Mouse (Mus musculus) thymus, postnatal 10 days (tissue): Measurements from ENCODE around the gene Mapt.

Experiments
- DNase-seq, 2 experiments: peaks; one replicate each; pipeline ENCODE4 v3.0.0; 2021; ENCODE audit warnings: low spot score in 2 of 2

Mapt gene

DNA sequence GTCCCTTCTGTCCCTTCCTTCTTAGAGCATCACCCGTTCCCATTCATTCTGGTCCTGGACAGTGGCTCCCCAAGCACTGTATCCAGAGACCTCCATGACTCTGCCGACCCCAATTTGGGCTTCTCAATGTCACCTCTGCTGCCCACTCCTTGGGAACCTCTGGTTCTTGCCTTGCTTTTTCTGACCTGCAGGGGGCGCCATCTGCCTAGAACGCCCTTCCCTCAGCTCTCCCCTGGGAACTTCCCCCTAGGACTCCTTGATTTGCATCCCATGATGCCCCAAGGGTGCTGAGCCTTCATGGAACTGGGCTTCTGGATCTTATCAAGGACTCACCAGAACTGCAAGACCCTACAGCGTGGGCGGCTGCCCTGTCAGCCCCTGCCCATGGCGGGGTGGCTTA is 80.5 kb downstream of the Mapt start:
- no peak for DNase-seq

DNA sequence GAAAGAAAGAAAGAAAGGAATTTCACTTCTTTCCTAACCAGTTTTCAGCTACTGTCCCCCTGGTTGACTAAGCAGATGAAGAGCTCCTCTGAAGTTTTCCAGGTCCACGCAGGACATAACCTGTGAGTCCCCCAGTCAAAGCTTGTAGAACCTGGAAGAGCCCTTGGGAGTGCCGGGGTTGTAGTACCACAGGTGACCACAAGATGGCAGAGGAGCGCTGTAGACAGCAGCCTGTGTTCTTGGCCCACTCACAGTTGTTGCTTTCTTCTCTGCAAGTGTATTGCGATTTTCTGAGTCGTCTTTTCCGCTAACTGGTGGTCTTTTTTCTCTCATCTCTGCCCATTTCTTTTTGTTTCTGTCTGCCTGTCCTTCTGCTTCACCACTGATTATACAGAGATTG is 84.5 kb downstream of the Mapt start:
- DNase-seq: peak; percentile 48 to 86

DNA sequence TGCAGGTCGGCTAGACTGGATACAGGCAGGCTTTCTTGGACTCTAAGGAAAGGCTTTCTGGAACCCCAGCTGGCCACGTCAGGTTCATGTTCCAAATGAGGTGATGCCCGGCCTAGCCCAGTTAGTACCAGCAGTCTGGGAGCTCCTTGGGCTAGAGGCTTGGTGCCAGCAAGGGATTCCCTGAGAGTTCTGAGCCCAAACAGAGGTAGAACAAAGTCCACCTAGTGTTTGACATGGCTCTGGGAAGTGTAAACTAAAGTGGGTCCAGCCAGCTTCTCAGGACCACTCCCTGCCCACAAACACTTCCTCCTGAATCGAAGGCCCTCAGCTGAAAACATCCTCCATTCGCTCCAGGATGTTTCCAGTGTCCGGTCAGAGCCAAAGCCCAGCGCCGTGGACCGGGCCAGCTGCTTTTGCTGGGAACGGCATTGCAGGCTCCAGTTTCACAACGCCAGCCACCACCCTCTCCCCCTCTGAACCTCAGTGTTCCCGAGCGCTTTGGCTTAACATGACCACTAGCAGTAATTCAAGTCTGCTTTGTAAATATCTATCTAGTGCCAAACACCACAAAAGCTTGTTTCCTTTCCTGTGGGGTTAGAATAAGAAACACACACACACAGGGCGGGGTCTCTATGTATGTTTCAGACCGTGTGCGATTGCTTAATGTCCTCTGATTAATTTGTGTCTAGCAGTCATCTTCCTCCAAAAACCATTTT is 85.7 kb downstream of the Mapt start:
- no peak for DNase-seq

DNA sequence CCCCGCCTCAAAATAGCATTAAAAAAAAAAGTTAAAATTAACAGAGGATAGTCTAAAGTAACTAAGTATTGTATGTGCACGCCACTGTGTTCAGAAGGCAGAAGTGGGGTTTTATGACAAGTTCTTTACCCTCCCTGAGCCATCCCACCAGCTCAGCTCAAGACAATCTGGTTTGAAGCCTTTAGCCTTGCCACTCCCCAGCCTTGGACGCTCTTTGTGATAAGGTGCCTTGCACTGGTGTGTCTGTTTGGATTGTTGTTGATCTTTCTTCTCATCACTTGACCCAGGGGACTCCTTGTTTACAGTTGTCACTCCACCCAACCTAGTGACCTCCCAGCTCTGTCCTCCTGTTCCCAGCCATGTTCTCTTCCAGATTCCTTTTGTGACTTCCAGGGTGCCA is 86.4 kb downstream of the Mapt start:
- no peak for DNase-seq

DNA sequence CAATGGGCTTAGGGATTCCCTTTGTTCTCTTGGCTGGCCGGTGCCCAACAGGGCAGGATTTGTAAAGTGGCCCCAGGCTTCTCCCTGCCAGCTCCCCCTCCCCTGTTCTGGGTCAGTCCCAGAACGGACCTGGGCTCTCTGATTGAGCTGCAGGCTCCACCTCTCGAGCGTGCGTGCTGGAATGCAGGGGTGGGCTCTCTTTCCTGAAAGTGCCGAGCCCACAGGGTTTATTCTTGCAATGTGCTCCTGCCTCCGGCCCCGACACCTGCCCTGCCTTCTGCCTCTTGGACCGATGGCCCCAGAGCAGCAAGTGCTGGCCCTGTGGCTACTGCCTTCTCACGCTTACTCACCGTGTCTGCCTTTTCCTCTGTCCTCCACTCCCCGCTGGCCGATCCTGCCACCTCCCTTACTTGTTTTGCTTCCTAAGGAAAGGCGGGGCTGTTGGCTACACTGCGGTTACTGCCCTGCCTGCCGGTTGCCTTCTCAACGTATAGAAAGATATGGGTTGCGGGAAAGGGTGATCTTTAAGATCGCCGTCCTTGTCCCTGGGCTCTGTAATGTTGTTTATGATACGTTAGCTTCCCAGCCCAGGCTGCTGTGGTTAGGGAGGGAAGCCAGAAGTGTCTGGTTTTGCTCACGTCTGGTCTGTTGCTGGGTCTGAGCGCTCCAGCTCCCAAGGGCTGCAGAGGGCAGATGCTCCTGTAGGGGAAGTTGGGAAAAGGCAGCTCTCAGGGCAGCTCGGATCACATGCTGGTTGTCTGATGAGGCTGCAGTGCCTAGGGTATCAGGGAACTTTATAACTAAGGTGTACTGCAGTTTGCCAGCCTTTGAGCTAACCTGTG is 88.0 kb downstream of the Mapt start:
- no peak for DNase-seq

DNA sequence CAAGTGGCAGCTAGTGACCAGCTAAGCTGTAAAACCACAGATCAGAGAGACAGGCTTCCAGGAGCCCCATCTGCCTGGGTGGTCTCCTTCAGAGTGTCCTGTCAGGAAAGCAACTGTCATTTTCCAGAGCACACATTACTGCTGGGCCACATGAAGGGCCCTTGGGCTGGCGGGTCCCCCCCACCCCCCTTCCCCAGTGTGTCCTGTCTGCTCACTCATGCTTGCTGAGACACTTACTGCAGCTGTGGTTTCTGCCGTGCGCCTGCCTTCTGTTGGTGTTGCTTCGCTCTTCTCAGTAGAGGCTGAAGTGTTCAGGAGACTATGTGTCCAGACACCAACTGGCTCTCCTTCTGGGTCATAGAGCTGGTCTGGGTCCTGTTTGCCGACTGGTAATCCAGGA is 89.3 kb downstream of the Mapt start:
- no peak for DNase-seq

DNA sequence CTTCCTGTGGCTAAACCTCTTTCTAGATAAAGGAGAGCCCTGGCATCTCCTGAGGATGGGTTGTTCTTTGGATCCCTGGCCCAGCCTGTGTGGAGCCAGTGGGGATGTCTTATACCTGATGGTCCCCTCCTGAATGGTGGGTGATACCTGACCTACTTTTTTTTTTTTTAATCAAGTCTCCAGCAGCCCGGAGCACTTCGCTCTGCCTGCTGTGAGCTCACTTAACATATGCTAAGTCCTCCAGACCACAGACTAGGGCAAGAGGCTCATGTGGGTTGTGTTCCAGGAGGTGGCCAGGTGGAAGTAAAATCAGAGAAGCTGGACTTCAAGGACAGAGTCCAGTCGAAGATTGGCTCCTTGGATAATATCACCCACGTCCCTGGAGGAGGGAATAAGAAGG is 91.0 kb downstream of the Mapt start:
- no peak for DNase-seq

DNA sequence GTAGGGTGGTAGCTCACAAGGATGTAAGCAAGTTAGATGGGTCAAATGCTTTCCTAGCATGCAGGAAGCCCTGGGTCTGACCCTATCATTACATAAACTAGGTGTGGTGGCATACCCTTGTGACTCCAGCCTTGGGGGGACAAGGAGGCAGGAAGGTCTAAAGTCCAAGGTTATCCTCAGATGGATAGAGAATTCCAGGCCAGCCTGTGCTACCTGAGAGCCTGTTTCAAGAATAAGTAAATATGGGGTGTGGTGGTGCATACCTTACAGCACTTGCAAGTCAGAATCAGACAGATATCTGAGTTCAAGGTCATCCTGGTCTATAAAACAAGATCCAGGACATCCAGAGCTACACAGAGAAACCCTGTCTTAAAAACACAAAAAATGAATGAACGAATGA is 96.3 kb downstream of the Mapt start:
- DNase-seq: no peak

DNA sequence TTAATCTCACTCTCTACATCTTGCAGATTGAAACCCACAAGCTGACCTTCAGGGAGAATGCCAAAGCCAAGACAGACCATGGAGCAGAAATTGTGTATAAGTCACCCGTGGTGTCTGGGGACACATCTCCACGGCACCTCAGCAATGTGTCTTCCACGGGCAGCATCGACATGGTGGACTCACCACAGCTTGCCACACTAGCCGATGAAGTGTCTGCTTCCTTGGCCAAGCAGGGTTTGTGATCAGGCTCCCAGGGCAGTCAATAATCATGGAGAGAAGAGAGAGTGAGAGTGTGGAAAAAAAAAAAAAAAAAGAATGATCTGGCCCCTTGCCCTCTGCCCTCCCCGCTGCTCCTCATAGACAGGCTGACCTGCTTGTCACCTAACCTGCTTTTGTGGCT is 96.8 kb downstream of the Mapt start:
- no peak for DNase-seq

DNA sequence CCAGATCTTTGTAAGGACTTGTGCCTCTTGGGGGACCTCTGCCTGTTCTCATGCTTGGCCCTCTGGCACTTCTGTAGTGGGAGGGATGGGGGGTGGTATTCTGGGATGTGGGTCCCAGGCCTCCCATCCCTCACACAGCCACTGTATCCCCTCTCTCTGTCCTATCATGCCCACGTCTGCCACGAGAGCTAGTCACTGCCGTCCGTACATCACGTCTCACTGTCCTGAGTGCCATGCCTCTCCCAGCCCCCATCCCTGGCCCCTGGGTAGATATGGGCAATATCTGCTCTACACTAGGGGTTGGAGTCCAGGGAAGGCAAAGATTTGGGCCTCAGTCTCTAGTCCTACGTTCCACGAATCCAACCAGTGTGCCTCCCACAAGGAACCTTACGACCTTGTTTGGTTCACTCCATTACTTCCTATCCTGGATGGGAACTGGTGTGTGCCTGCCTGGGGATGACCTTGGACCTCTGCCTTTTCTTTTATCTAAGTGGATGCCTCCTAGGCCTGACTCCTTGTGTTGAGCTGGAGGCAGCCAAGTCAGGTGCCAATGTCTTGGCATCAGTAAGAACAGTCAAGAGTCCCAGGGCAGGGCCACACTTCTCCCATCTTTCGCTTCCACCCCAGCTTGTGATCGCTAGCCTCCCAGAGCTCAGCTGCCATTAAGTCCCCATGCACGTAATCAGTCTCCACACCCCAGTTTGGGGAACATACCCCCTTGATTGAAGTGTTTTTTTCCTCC is 98.2 kb downstream of the Mapt start:
- no peak for DNase-seq

DNA sequence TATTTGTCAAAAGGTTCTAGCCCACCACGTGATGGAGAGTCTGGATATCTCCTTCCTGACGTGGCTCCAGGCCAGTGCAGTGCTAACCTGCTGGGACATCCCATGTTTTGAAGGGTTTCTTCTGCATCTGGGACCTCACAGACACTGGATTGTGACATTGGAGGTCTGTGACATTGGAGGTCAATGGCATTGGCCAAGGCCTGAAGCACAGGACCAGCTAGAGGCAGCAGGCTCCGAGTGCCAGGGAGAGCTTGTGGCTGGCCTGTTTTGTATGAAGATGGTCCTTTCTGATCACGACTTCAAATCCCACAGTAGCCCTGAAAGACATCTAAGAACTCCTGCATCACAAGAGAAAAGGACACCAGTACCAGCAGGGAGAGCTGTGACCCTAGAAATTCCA is 99.0 kb downstream of the Mapt start:
- DNase-seq: no peak

DNA sequence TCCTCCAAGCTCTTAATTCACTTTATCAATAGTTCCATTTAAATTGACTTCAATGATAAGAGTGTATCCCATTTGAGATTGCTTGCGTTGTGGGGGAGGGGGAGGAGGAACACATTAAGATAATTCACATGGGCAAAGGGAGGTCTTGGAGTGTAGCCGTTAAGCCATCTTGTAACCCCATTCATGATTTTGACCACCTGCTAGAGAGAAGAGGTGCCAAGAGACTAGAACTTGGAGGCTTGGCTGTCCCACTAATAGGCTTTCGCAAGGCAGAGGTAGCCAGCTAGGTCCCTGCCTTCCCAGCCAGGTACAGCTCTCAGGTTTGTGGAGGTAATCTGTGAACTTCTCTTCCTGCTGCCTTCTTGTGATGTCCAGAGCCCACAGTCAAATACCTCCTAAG is 100.0 kb downstream of the Mapt start:
- DNase-seq: no peak

DNA sequence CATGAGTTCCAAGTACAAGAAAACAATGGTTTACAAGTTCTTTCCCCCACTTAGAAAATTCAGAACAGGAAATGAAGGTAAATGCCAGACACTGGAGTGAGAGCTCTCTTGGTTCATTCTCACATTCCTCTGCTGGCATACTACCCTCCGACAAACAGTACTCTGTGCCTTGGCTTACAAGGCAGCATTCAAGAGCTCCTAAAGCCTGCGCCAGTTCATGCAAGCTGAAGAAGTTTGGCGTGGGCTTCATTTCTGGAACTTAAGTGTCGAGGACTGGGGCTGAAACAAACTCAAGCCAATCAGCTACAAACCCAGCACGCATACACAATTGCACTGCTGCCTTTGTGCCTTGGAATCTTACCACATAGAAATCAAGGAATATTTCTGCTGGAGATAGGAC is 100.9 kb downstream of the Mapt start:
- DNase-seq: no peak

DNA sequence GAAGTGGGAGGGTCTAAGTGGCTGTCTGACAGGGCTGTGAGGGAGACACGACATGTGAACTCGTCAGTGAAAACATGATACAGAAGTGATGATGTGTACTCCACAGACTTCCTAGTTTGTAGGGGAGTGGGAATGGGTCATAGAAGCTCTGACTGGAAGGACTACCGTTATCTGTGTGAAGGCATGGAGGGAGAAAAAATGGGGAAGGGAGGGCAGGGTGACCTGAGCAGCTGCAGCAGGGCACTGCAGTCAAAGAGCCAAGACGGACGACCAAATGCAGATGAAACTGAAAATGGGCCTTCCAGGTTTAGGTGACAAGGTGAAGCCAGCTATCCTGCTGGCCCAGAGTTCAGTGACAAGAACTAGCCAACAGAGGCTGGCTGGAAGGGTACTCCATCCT is 102.9 kb downstream of the Mapt start:
- DNase-seq: no peak

DNA sequence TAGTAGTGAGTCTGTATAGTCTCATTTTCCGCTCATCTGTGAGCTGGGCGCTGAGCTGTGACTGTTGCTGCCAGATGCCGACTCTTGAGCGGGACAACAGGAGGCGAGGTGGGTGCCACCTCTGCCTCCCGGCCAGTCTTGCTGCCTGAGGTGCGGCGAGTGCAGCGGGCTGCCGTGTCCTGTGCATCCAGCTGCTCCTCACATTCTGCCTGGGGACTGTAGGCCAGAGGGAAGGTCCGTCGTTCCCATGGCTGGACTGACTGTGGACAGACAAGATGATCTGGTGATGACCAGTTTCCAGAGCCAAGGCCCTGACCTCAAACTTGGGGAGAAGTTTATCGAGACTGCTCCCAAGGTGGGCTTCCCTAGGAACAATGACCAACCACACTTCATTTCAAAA is 103.8 kb downstream of the Mapt start:
- DNase-seq: no peak

DNA sequence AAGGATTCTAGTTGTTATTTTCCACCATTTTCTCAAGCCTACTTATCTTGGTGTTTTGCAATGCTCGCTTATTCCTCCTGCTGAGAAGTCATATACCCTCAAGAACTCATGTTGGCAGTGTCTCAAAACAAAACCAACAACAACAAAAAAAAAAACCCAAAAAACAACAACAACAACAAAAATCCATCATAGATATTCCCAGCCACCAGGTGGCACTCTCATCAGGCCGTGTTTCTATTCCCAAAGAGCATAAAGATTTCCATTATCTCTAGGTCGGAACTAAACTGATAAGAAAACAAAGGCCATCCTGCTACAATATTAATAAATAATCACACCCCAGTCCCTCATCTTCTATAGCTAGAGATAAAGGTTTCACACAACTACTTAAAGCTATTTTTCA is 115.7 kb downstream of the Mapt start:
- no peak for DNase-seq

DNA sequence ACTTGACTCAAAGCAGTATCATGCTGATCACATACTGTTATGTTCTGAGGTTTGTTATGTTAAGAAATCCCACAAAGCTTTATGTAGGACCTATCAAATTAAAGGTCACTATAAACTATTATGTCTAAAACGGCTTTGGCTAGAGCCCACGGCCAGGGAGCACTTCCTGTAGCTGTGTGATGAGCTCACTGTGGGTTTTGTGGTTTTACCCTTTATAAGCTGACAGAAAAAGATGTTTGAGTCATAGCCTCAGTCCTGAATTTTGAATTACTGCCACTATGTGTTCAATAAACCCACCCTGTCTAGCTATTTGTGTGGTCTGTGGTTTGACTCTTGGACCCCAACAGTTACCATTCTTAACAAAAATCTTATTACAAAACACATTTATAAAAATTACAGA is 130.6 kb downstream of the Mapt start:
- no peak for DNase-seq

DNA sequence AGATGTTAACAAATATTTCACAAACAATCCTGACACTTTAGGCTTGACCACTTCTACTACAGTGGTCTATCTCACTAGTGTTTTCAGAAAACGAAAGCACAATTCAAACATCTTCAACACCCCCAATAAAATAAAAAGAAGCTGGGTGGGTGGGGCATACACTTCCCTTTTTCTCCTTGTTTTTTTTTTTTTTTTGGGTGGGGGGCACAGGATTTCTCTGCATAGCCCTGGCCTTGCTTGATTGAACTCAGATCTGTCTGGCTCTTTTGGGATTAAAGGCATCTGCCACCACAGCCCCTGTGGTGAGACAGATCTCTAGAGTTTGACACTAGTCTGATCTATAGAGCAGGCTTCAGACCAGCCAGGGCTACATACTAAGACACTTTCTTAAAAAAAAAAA is 131.5 kb downstream of the Mapt start:
- DNase-seq: no peak

DNA sequence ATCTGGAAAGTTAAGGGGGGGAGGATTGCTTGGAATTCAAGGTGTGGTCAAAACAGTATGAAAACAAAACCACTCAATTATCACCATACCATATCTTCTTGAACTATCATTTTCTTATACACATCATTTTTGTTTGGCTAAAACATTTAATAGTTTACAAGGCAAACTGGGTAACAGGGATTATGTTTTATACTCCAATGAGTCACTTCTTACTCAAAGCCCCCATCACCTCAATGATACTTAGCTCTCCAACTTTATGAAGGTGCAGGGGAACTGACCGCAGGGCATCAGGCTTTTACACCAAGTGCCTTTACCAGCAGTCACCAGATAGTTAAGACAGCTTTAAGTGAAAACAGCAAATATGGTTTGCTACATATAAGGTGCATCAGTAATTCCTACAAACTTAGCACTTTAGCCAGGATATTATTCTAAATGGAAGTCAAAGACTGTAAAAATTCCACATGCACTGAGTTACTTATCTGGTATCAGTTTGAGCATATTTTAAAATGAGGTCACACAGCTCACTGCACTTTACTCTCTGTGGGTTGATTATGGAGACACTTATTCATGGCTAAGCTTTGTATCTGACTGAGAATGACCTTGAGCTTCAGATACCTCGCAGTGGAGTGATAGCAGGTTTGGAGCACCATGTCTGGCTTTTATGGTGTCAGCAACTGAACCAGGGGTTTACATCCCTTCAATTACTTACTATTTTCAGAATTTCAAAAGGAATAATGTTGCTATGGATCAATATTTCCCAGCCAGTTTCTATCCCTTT is 132.8 kb downstream of the Mapt start:
- DNase-seq: no peak

DNA sequence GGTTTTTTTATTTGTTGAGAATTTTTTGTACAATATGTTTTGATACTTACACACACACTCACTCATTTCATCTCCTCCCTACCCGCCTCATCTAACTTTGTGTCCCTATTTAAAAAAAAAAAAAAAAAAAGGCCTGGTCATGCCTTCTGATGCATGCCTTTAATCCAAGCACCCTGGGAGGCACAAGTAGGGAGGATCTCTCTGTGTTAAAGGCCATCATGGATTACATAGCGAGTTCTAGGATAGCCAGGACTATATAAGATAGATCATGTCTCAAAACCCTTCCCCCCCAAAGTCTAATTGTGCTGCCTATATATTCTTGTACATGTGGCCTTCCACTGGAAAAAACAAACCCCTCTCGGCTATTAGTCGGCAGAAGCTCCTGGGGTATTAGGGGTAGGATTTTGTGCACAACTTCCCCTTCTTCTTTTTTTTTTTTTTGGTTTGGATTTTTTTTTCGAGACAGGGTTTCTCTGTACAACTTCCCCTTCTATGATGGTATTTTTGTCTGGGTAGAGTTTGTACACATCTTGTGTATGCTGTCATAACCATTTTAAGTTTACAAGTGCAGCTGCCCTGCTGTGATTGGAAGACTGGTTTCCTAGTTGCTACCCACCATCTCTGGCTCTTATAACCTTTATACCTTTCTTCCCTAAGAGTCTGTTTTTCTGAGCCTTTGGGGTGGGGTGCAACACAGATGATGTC is 136.4 kb downstream of the Mapt start:
- DNase-seq: no peak

DNA sequence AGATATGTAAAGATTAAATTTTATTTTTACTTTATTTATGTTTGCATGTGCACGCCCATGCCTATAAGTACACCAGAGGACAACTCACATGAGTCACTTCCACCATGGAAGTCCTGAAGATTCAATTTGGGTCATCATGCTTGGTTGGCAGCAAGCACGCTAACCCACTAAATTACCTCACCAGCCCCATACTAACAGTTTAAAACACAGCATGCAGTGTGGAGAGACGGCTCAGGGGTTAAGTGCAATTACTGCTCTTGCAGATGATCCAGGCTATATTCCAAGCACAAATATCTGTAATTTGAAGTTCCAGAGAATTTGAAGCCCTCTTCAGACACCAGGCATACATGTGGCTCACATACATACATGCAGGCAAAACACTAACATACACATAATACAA is 145.1 kb downstream of the Mapt start:
- no peak for DNase-seq
